Mouse (Mus musculus) lung, adult 2 months (tissue): Measurements from ENCODE around the gene Mfsd4b3. TPM values are rescaled to one million over a fixed set of nuclear protein-coding genes. Genes with fewer than 3 reads are reported as not detected.
A peak's percentile ranks its signal among the peaks of the same experiment; 100 is the strongest.
"Not testable (repeated sequence)": the region's sequence is repeated elsewhere in the genome, so short reads cannot be mapped to it uniquely, and the experiment has no call there.

Experiments
- DNase-seq: peaks from one replicate; pipeline ENCODE4 v3.0.0; 2022
- H3K4me1 ChIP-seq: fragments of 200-500 bp; 2 replicates; pipeline ENCODE4 v1.6.1; 2011; ENCODE audit warnings: low read length; ENCODE audit not compliant: control insufficient read depth, insufficient read depth
- H3K4me3 ChIP-seq: fragments of 200-500 bp; replicated peaks from 2 replicates; pipeline ENCODE3; 2011; ENCODE audit warnings: low read depth, mild to moderate bottlenecking, control low read depth, low read length; ENCODE audit errors: extremely low read depth
- CTCF ChIP-seq: fragments of 200-500 bp; IDR thresholded peaks from 2 replicates; pipeline ENCODE4 v1.5.1; 2011; ENCODE audit warnings: mild to moderate bottlenecking, low read length, control low read depth; ENCODE audit not compliant: insufficient read depth
- POLR2A ChIP-seq: fragments of 200-500 bp; IDR thresholded peaks from 2 replicates; pipeline ENCODE4 v1.6.1; 2011; ENCODE audit warnings: low read depth, mild to moderate bottlenecking, control low read depth, low read length, borderline replicate concordance; ENCODE audit errors: extremely low read depth
- WGBS: fragments of 180-500 bp; shearing (Covaris S2); methylation state at CpG from one replicate; pipeline ENCODE4 v1.1.7; 2018; 5-methylcytosine and 5-hydroxymethylcytosine counted together
- polyA plus RNA-seq: library from polyadenylated mRNA; depleted of rRNA; stranded (reverse); fragments of >200 nt; gene quantifications from 2 replicates; pipeline ENCODE4 v1.2.3, GENCODE M21; 2012; rRNA removed

Mfsd4b3 gene
- polyA plus RNA-seq = 1.0 and 1.5 TPM in 2 replicates

DNA sequence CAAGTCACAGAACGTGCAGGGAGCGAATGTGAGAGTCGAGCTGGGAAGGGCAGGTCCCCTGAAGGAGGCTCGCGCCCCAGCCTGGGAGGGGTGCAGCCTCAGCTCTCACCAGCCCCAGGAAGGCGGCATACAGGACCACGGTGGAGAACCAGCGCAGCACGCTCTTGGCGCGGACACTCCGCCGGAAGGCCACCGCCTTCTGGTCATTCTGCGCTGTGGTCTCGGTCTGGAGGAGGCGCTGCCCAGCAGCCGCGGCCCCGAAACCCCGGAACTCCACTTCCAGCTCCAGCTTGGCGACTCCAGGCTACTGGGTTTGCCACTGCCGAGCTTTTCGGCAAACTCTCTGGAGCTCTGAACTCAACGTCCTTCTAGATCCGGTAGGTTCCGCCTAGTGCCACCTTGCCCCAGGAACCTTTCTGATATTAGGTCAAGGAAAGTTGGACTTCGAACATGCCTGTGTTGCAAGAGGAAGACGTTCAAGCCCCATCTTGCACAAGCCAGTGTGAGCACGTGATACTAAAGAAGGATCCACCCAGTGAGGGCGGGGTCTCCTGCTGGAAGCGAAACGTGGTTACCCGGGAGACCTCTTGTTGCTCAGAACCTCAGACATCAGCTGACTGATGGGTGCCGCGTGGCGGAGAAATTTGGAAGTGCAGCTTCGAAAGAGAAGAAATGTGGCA, at the start of gene Mfsd4b3:
Mfsd4b3 (minus strand) TSS at position 393 of the 680 bp plus-strand sequence.
- WGBS = under 1% methylated on average over 38 of the region's 38 CpGs
- Histone ChIP-seq H3K4me1 (no peaks in the 10 kb centered on the region), H3K4me3 (peak within 1 kb of the TSS; percentile 73)
- peak; percentile 93 for DNase-seq
- TF ChIP-seq POLR2A (peak; percentile 42; the same call in 1 of the 2 replicates), CTCF (peak; percentile 86)

GRCm38 (mm10) chr10:40009591-40009990, 49.6 kb upstream of the Mfsd4b3 start:
- Histone ChIP-seq H3K4me3 (no peak overlapping the region), H3K4me1 (no peaks in the 10 kb centered on the region)
- no peak for DNase-seq
- no peak for TF ChIP-seq POLR2A
- no peak for TF ChIP-seq CTCF
- WGBS = 79% methylated on average over 11 of the region's 11 CpGs

DNA sequence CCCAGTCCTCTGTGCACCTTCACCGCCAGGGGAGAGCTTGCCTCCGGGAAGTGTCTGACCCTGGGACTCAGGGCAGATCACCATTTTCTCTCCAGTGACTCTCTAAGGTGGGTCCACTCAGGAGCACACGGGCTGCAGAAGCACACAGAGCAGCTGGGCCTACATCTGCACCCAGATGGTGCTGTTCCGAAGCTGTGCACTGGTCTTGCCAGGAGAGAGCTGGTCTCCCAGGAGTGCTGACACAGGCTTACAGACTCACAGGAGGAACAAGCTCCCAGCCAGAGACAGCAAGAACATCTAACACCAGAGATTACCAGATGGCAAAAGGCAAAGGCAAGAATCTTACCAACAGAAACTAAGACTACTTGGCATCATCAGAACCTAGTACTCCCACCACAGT, 48.9 kb upstream of the Mfsd4b3 start:
- not testable (repeated sequence) for H3K4me1 ChIP-seq
- WGBS = 70% methylated on average over 4 of the region's 4 CpGs

GRCm38 (mm10) chr10:40007953-40008352, 48.0 kb upstream of the Mfsd4b3 start:
- 86% methylated on average over 4 of the region's 4 CpGs for WGBS

More for the DNA sequence above, 48.9 kb upstream of the Mfsd4b3 start:
- DNase-seq, H3K4me3 ChIP-seq: not testable (repeated sequence)

DNA sequence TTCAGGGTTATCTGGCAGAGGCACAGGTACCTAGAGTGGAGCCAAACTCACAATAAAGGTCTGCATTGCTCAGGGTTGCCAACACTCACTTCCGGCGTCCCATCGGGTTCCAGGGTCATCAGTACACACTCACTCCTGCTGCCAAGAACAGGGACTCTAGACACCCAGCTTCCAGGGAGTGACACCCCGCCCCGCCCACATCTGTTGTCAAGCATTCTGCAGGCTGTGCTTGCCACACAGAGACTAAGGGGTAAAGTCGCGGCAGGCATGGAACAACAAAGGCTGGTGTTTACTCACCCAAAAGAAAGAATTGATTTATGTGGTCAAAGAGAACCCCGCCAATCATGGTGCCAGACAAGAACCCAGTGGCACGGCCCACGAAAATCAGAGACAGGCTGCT, 47.0 kb upstream of the Mfsd4b3 start:
- DNase-seq = no peak
- no peak overlapping the region for H3K4me3 ChIP-seq
- WGBS = 68% methylated on average over 10 of the region's 10 CpGs
- TF ChIP-seq POLR2A (no peak), CTCF (no peak)
- H3K4me1 ChIP-seq = no peaks in the 10 kb centered on the region

More at GRCm38 (mm10) chr10:40007953-40008352, 48.0 kb upstream of the Mfsd4b3 start:
- TF ChIP-seq CTCF (no peak), POLR2A (no peak)
- Histone ChIP-seq H3K4me3 (no peak overlapping the region), H3K4me1 (no peaks in the 10 kb centered on the region)
- no peak for DNase-seq

DNA sequence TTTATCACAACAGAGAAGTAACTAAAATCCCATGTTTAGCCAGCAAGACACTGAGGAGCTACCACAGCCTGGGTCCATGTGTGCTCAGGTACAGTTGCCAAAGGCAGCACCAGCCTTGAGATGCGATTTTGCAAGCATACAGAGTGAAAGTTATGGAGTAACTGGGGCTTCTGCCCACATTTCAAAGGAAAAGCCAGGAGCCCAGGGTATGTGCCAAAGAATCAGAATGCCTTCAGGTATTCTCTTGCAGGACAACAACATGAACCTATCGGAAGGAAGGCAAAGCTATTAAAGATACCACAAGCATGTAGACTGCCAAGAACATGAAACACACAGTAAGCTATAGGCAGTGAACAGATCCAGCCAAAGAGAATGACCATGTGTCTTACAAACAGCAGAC, 40.8 kb upstream of the Mfsd4b3 start:
- Histone ChIP-seq H3K4me3 (no peak overlapping the region), H3K4me1 (no peaks in the 10 kb centered on the region)
- WGBS = 88% methylated on average over 2 of the region's 2 CpGs
- no peak for DNase-seq
- TF ChIP-seq CTCF (no peak), POLR2A (no peak)

- Histone ChIP-seq H3K4me1 (no peaks in the 10 kb centered on the region), H3K4me3 (no peak overlapping the region)
- TF ChIP-seq POLR2A = no peak
- no peak for TF ChIP-seq CTCF
- 44% methylated on average over 4 of the region's 4 CpGs for WGBS
- no peak for DNase-seq
Observed at GRCm38 (mm10) chr10:39991155-39991554, 31.2 kb upstream of the Mfsd4b3 start.

GRCm38 (mm10) chr10:39986466-39986865, 26.5 kb upstream of the Mfsd4b3 start, which contains the start of gene Mfsd4b5:
TSS of gene Mfsd4b5 (minus strand) at chr10:39986646.
- whole genome bisulfite sequencing = 88% methylated on average over 12 of the region's 12 CpGs
- Histone ChIP-seq H3K4me1 (no peaks in the 10 kb centered on the region), H3K4me3 (no peak within 1 kb of the TSS)
- TF ChIP-seq POLR2A (no peak), CTCF (no peak)
- DNase-seq = no peak

DNA sequence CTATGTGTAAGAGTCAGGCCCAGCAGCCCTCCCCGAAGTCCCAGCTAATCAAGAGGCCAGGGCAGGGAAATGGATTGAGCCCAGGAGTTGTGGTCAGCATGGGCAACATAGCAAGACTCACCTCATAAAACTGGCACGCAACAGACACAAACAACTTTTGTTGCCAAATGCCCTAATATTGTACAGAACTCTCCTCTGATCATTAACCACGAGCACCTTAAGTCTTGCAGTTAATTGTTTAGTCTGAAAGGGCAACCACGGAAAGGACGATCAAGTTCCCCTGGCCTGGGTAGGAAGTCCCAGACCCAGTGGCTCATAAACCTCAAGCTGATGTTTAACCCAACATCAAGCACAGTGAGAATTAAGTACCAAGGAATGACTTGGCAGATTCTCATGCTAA, 22.7 kb upstream of the Mfsd4b3 start:
- 52% methylated on average over 5 of the region's 5 CpGs for WGBS
- H3K4me3 ChIP-seq = no peak overlapping the region
- no peaks in the 10 kb centered on the region for H3K4me1 ChIP-seq
- no peak for DNase-seq
- TF ChIP-seq CTCF = no peak
- TF ChIP-seq POLR2A = no peak

- 92% methylated on average over 1 of the region's 1 CpGs for WGBS
- DNase-seq = no peak
- H3K4me3 ChIP-seq = no peak overlapping the region
- no peaks in the 10 kb centered on the region for H3K4me1 ChIP-seq
- no peak for TF ChIP-seq POLR2A
- TF ChIP-seq CTCF = no peak
Observed at GRCm38 (mm10) chr10:39978231-39978630, 18.3 kb upstream of the Mfsd4b3 start.
